Mouse (Mus musculus) ovary, postnatal 14 days (tissue): Measurements from ENCODE around the gene Eri3.

Experiments used
- DNase-seq: peaks from one replicate; pipeline ENCODE4 v3.0.0; 2022; ENCODE audit warnings: low spot score

Eri3 gene

GRCm38 (mm10) chr4:117624660-117625059 is 74.5 kb downstream of the Eri3 start:
- no peak for DNase-seq

DNA sequence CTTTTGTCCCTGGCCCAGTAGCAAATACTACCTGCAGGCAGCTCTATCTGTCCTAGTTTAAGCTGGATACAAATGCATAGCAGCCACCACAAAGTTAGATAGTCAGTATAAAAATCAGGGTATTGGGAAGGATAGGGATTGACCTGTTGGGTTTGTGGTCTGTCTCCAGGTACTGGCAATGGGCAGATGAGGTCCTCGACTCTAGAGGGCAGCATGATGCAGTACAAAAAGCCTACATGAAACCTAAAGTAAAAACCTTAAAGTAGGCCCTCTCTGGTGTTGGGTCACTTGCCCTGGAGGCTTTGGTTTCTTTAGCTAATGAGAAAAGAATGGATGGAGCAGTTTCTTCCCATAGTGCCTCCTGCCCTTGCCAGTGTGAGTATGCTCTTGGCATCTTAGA is 78.3 kb downstream of the Eri3 start:
- no peak for DNase-seq

DNA sequence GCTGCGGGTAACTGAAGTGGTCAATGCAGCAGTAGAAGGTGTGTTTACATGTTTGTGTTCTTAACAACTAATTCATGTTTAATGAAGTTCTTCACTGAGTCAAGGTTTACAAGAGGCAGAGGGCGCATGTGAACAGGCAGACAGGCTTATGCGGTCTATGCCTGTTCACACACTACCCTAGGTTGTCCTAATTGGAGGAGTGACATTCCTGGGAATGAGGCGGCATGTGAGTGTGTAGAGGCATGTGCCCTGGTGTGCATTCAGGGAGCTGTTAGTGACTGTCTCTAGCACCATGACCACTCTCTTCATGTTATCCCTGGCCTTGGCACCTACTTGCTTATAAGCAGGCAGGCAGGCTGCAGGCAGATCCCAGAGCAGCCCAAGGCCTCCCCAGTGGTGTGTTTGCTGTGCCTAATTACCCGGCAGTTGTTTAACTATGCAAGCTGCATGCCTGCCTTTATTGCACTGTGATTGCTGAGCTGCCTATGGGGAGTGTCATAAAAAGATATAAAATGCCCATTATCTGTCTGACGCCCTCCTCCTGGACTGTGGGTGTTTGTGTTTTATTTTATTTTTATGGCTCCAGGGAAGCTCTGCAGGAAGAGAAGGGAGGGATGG is 80.0 kb downstream of the Eri3 start:
- no peak for DNase-seq

DNA sequence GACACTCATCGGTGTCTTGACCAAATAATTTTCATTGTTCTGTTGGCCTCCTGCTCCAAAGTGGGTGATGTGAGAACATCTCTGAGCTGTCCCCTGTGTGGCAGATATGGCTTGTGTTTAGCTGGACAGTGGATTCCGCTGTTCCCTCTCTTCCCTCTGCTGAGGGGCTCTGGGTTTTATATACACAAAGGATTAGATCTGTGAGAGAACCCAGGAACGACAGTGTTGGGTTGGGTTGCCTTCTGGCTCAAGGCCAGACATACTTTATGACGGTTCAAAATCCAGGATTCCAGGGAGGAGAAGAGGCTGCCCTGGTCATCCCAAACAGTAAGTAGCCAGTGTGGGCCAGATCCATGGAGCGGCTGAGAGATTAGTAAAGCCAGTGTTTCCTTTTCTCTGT is 83.4 kb downstream of the Eri3 start:
- no peak for DNase-seq

DNA sequence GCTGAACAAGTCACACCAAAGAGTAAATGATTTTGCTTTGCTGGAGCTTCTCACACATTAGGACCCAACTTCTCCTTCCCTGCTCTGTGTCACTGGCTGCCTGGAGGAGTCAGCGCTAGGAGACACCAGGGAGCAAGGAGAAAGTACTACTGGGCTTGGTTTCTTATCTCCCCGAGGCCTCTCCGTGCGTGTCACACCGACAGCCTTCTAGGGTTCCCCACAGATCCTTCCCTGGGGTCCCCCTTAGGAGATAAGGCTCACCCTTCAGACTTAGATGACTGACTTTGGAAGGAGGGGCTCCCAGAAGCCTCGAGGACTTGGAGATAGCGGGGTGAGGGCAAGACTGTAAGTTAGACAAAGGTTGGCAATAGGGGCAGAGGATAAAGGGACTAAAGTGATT is 84.5 kb downstream of the Eri3 start:
- no peak for DNase-seq

- DNase-seq = no peak
Observed at GRCm38 (mm10) chr4:117636152-117636551, 86.0 kb downstream of the Eri3 start.

- no peak for DNase-seq
Observed at GRCm38 (mm10) chr4:117636891-117637613, 86.9 kb downstream of the Eri3 start.

DNA sequence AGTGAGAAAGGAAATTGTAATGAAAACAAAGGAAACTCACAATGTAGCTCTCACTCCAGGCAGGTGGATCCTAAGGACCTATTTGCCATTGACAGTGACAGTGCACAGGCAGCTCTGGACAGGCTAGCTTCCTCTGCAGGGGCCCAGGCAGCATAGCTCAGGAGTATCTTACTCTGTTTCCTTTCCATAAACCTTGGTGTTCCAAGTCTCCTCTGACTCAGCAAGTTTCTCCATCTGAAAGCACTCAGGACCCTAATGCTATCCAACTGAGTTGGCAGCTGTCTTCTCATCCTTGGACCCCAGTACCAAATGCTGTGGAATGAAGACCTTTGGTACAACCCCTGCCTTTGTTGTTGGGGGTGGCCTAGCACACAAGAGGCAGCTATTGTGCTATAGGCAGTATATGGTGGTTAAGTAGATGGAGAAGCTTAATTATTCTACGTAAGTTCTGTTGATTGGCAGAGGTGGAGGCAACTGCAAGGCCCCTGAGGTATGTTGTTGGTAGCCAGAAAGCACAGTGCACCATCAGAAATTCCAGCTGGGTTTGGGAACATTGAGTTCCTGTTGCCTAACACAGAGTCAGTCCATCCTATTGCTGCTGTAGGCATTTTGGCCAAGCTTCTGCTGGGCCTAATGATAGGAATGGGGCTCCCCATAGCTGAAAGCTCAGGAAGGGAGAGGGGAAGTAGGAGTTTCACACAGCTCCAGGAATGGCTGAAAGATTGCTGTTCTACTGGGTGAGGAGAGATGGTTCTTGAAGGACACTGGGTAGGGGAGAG is 90.9 kb downstream of the Eri3 start:
- no peak for DNase-seq

- no peak for DNase-seq
Observed at GRCm38 (mm10) chr4:117641804-117642203, 91.6 kb downstream of the Eri3 start.

GRCm38 (mm10) chr4:117645031-117645435 is 94.9 kb downstream of the Eri3 start:
- no peak for DNase-seq

- no peak for DNase-seq
Observed at GRCm38 (mm10) chr4:117645859-117646258, 95.7 kb downstream of the Eri3 start.

- DNase-seq = no peak
Observed at GRCm38 (mm10) chr4:117646496-117646895, 96.3 kb downstream of the Eri3 start.

GRCm38 (mm10) chr4:117646926-117647755 is 97.0 kb downstream of the Eri3 start:
- DNase-seq = no peak

- DNase-seq = no peak
Observed at GRCm38 (mm10) chr4:117651626-117652101, 101.5 kb downstream of the Eri3 start.

DNA sequence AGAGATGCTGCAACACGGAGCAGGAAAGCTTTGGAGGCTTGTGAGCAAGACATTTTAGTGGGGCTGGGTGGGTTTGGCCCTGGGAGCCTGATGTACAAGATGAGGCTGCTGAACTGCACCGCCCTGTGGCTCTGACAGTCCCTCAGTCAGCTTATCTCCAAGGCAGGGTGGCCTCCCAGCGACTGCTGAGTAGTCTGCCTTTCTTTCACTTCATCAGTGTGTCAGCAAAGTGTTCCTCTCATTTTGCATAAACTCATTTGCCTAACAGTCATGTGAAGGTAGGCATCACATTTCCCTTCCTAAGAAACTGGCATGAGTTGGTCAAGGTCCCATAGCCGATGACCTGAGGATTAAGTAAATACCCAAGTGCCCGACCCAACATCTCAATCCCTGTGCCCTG is 102.6 kb downstream of the Eri3 start:
- DNase-seq = no peak

DNA sequence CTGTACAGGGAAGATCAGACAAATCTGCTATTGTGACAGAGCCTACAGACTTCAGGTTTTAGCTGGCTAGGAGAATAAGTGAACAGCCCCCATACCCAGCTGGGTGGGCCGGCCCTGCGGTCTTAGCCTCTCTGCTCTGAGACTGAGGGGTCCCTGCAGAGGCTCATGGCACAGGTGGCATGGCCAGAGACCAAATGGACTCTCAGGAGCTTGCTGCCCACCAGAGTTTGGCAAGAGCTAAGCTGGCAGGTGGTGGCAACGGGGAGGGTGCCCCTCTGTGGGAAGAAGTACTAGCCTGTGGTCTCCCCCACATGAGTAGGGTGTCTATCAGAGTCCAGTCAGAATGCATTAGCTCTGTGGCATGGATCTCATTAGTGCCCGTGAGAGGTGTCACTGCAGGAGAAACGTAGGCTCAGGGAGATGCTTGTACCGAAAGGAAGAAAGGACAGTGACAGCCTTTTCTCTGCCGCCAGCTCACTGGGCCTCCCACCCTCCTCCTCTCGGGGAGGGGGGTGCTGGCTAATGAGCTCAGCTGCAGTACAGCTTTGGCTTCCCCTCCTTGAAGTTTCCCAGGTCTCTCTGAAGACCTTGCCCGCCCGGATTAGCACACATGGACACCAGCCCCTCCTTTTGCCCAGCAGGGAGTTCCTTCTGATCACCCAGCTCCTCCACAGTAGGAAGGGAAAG is 104.0 kb downstream of the Eri3 start:
- DNase-seq = no peak

DNA sequence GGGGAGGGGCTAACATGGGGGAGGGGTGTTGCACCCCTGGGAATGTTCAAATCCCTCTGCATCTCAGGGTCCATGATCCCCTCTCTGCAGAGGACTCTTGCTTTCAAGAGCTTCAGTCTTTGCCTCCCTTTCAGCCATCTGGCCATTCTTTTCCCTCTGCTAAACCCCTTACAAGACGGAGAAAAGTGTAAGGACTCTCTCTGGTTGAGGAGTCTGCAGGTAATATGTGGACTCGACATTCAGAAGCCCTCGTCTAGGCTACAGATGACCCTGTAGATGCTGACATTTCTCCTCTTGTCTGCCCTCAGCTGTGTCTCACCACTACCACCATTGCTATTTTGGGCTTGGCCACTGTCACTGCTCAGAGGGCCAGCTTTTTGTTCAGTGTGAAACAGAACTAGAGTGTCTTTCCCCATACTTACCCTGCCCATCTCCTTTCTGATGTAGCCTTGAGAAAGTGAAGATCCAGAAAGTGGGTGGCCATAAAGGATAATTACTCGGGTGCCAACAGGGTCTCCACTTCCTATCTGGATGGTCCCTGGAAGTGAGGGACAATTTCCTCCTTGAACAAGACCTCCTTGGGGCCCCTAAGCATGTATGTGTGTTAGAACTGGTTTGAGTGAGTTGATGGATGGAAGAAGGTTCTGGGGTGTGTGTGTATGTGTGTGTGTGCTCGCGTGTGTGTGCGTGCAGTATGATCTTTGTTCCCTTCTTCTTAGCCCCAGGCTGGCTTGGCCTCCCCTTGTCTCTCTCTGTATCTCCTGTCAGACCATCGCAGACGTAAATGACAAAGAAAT is 104.7 kb downstream of the Eri3 start:
- no peak for DNase-seq

- no peak for DNase-seq
Observed at GRCm38 (mm10) chr4:117655500-117655863, 105.3 kb downstream of the Eri3 start.

DNA sequence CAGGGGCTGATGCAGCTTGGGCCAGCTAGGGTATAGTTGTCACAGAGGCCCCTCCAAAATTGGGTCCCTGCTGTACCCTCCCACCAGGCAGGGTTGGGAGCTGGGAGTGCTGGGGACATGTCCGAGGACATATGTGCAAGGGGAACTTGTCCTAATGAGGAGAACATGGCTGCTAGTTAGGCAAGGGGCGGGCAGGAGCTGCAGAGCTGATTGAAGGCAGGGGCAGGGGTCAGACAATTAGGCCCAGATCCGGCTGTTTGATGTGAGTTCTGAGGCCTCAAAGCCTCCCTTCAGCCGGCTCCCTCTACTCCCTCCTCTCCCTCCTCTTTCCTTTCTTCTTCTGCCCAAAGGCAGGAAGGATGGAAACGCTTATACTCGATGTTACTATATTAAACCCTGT is 106.8 kb downstream of the Eri3 start:
- DNase-seq = no peak

DNA sequence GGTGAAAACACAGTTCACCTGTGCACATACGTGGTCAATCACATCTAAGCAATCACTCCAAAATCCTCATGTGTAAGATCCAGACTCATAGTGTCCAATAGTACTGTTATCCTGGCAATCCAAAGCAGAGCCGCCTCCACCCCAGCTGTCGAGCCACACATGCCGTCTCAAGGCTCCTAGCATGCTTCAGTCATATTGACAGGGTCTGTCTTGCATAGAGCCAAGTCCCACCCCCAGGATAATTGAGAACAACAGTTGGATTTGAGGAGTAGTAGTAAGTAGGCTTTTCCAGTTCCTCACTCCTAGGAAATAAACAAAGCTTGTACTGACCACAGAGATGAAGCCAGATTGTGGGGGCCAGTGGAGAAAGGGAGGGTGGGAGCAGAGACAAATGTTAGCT is 107.5 kb downstream of the Eri3 start:
- DNase-seq = no peak
